Mouse (Mus musculus): ENCODE measurements around the gene Gm28171. TPM values are rescaled to one million over a fixed set of nuclear protein-coding genes. Genes with fewer than 3 reads are reported as not detected.
"Not testable (repeated sequence)": the region's sequence is repeated elsewhere in the genome, so short reads cannot be mapped to it uniquely, and the experiment has no call there.

The Gm28171 gene
- not detected in 2 replicates for polyA plus RNA-seq (2016; fragmentation: Nextera tagmentation; extraction: Ambion mirVana)

- no CpG with 5 or more reads among the region's 1 CpGs for WGBS
- not testable (repeated sequence) for ATAC-seq (ENCODE audit: insufficient number of reproducible peaks, insufficient read depth, low FRiP score, low TSS enrichment); H3K4me3 ChIP-seq; H3K4me2 ChIP-seq (replicated peaks); H3K9me3 ChIP-seq; H3K9ac ChIP-seq; H3K36me3 ChIP-seq; H3K4me1 ChIP-seq; H3K27me3 ChIP-seq; H3K27ac ChIP-seq
Observed at GRCm38 (mm10) chrY:5793095-5793494, at the start of gene Gm28171. Gene Gm28171 (plus strand): TSS chrY:5793395.

Other genes with a start within 250 kb of the Gm28171 start
- gene Gm21854, start 136.4 kb upstream of the Gm28171 start, polyA plus RNA-seq (2016; fragmentation: Nextera tagmentation; extraction: Ambion mirVana), result not detected in 2 replicates
- gene Gm20914, start 67.4 kb upstream of the Gm28171 start, polyA plus RNA-seq (2016; fragmentation: Nextera tagmentation; extraction: Ambion mirVana), result not detected in 2 replicates
- not detected in 2 replicates for gene Gm21778, start 149.1 kb downstream of the Gm28171 start, polyA plus RNA-seq (2016; fragmentation: Nextera tagmentation; extraction: Ambion mirVana)